ENCODE assay signal across 14 mouse cellular contexts in the genomic region with DNA sequence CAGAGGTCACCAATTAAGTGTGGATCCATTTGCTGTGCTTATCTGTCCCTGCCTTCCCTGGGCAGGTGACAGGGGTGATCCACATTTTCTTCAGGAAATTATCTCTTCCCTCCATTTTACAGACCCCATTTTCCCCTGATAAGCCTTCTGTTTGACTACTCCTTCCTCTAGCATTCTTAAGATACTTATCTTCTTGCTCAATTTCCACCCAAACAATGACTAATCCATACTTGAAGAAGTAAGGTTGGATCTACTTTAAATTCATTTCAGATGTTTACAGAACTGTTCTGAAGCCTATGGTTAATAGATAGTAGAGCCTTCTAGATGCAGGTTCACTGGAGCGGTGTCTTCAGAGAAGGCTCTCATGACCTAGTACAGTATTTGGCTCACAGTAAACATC.
"Had no signal": no experiment of that assay in that cellular context is flagged by ENCODE, and none has a peak within 500 bp of the region (broad histone marks: within the 10 kb centered on the region; RNA-seq: fewer than 3 reads in every experiment).

No protein-coding gene starts in this region.

- DNase-seq: lung, adult 18-20 months; lung, embryonic 14.5 days; lung, postnatal 4 days; right cerebral cortex, postnatal 14 days; thymus, adult 2 months; thymus, postnatal 25 days; thymus, postnatal 4 days had no signal

- H3K27me3 ChIP-seq: midbrain, embryonic 12.5 days; midbrain, embryonic 15.5 days; neural tube, embryonic 12.5 days; stomach, embryonic 15.5 days had no signal

- H3K4me2 ChIP-seq: lung, embryonic 14.5 days; midbrain, embryonic 12.5 days; midbrain, embryonic 15.5 days; neural tube, embryonic 12.5 days; stomach, embryonic 15.5 days had no signal

- H3K9me3 ChIP-seq: midbrain, embryonic 10.5 days; midbrain, embryonic 12.5 days; midbrain, embryonic 15.5 days; neural tube, embryonic 12.5 days; stomach, embryonic 15.5 days had no signal

- ATAC-seq: lung, postnatal 0 days; midbrain, embryonic 15.5 days had no signal

- H3K27ac ChIP-seq: midbrain, embryonic 10.5 days; midbrain, embryonic 12.5 days; midbrain, embryonic 15.5 days; neural tube, embryonic 12.5 days; stomach, embryonic 15.5 days; stomach, postnatal 0 days had no signal

- H3K4me1 ChIP-seq: midbrain, embryonic 12.5 days; midbrain, embryonic 15.5 days; neural tube, embryonic 12.5 days; stomach, embryonic 15.5 days had no signal

- H3K9ac ChIP-seq: lung, embryonic 14.5 days; midbrain, embryonic 12.5 days; midbrain, embryonic 15.5 days; neural tube, embryonic 12.5 days; stomach, embryonic 15.5 days had no signal

- H3K36me3 ChIP-seq: midbrain, embryonic 10.5 days; midbrain, embryonic 12.5 days; midbrain, embryonic 15.5 days; neural tube, embryonic 12.5 days; stomach, embryonic 15.5 days had no signal

- H3K4me3 ChIP-seq: midbrain, embryonic 10.5 days; midbrain, embryonic 12.5 days; midbrain, embryonic 15.5 days; neural tube, embryonic 12.5 days; stomach, embryonic 15.5 days had no signal
